Mouse (Mus musculus) brown adipose tissue, adult 24 weeks (tissue): ENCODE measurements around the gene Slc17a7. TPM values are rescaled to one million over a fixed set of nuclear protein-coding genes. Genes with fewer than 3 reads are reported as not detected.
"Not testable (repeated sequence)": the region's sequence is repeated elsewhere in the genome, so short reads cannot be mapped to it uniquely, and the experiment has no call there.

Experiments
- H3K27ac ChIP-seq: fragments of 200-500 bp; replicated peaks from 2 replicates; pipeline ENCODE4 v1.5.1; 2012; ENCODE audit warnings: low read depth, mild to moderate bottlenecking, low read length
- H3K4me1 ChIP-seq: fragments of 200-500 bp; 2 replicates; pipeline ENCODE4 v1.6.1; 2012; ENCODE audit warnings: low read length, mixed read lengths; ENCODE audit not compliant: control insufficient read depth, insufficient read depth, insufficient read length
- H3K4me3 ChIP-seq: fragments of 200-500 bp; 2 replicates; pipeline ENCODE4 v1.5.1; 2012; ENCODE audit warnings: low read depth, mild to moderate bottlenecking, low read length, moderate library complexity; ENCODE audit not compliant: insufficient read depth
- polyA plus RNA-seq: library from polyadenylated mRNA; stranded (reverse); fragments of >200 nt; gene quantifications from 2 replicates; pipeline ENCODE4 v1.2.4, GENCODE M21; 2012; ENCODE audit not compliant: missing spikeins, insufficient read depth, insufficient read length

The Slc17a7 gene
- polyA plus RNA-seq, 1 experiment = not detected

- not testable (repeated sequence) for H3K4me3 ChIP-seq, H3K27ac ChIP-seq, H3K4me1 ChIP-seq
Measured at GRCm38 (mm10) chr7:45173772-45174171, 10.0 kb downstream of the Slc17a7 start.

GRCm38 (mm10) chr7:45174567-45175280 lies 11.0 kb downstream of the Slc17a7 start:
- H3K4me1 ChIP-seq = no peaks in the 10 kb centered on the region
- H3K4me3 ChIP-seq = no peak overlapping the region
- no peak overlapping the region for H3K27ac ChIP-seq

GRCm38 (mm10) chr7:45175398-45175797 lies 11.6 kb downstream of the Slc17a7 start:
- H3K4me3 ChIP-seq = no peak overlapping the region
- no peaks in the 10 kb centered on the region for H3K4me1 ChIP-seq
- H3K27ac ChIP-seq = no peak overlapping the region

- no peak overlapping the region for H3K27ac ChIP-seq
- no peak overlapping the region for H3K4me3 ChIP-seq
- H3K4me1 ChIP-seq = no peaks in the 10 kb centered on the region
Measured at GRCm38 (mm10) chr7:45175929-45176328, 12.2 kb downstream of the Slc17a7 start.

- no peak overlapping the region for H3K27ac ChIP-seq
- H3K4me1 ChIP-seq = no peaks in the 10 kb centered on the region
- no peak overlapping the region for H3K4me3 ChIP-seq
Measured at GRCm38 (mm10) chr7:45176356-45176755, 12.6 kb downstream of the Slc17a7 start.

- Histone ChIP-seq H3K4me3 (no peak overlapping the region), H3K27ac (no peak overlapping the region), H3K4me1 (peaks cover 4% of the 10 kb centered on the region; the same call in 1 of the 2 replicates)
Measured at GRCm38 (mm10) chr7:45178550-45178949, 14.8 kb downstream of the Slc17a7 start.

GRCm38 (mm10) chr7:45179469-45179868 lies 15.7 kb downstream of the Slc17a7 start, which contains the start of gene Gfy:
Gene Gfy (minus strand): TSS chr7:45179569.
- Histone ChIP-seq H3K4me3 (no peak within 1 kb of the TSS), H3K4me1 (peaks cover 4% of the 10 kb centered on the region; the same call in 1 of the 2 replicates), H3K27ac (no peak within 1 kb of the TSS)

GRCm38 (mm10) chr7:45180896-45181477 lies 17.2 kb downstream of the Slc17a7 start, which contains the start of gene Pth2:
Gene Pth2 (plus strand): TSS chr7:45180995.
- H3K4me3 ChIP-seq = no peak within 1 kb of the TSS
- peaks cover 4% of the 10 kb centered on the region; the same call in 1 of the 2 replicates for H3K4me1 ChIP-seq

GRCm38 (mm10) chr7:45181540-45181939 lies 17.8 kb downstream of the Slc17a7 start:
- Histone ChIP-seq H3K4me3 (no peak overlapping the region), H3K4me1 (peaks cover 4% of the 10 kb centered on the region; the same call in 1 of the 2 replicates), H3K27ac (no peak overlapping the region)

More at GRCm38 (mm10) chr7:45180896-45181477, 17.2 kb downstream of the Slc17a7 start, which contains the start of gene Pth2:
- no peak within 1 kb of the TSS for H3K27ac ChIP-seq

GRCm38 (mm10) chr7:45182199-45182601 lies 18.5 kb downstream of the Slc17a7 start:
- peak overlapping the region; percentile 40 for H3K4me3 ChIP-seq
- peaks cover 4% of the 10 kb centered on the region; the same call in 1 of the 2 replicates for H3K4me1 ChIP-seq
- H3K27ac ChIP-seq = no peak overlapping the region

GRCm38 (mm10) chr7:45182606-45183005 lies 18.9 kb downstream of the Slc17a7 start:
- H3K27ac ChIP-seq = no peak overlapping the region
- peak overlapping the region; percentile 40 for H3K4me3 ChIP-seq
- peaks cover 4% of the 10 kb centered on the region; the same call in 1 of the 2 replicates for H3K4me1 ChIP-seq

- Histone ChIP-seq H3K4me3 (no peak overlapping the region), H3K27ac (no peak overlapping the region), H3K4me1 (peaks cover 4% of the 10 kb centered on the region; the same call in 1 of the 2 replicates)
Measured at GRCm38 (mm10) chr7:45183672-45184071, 19.9 kb downstream of the Slc17a7 start.

GRCm38 (mm10) chr7:45185921-45186320 lies 22.2 kb downstream of the Slc17a7 start:
- no peak overlapping the region for H3K4me3 ChIP-seq
- H3K4me1 ChIP-seq = peaks cover 4% of the 10 kb centered on the region; the same call in 1 of the 2 replicates

GRCm38 (mm10) chr7:45189600-45189999 lies 25.9 kb downstream of the Slc17a7 start:
- no peaks in the 10 kb centered on the region for H3K4me1 ChIP-seq
- no peak overlapping the region for H3K27ac ChIP-seq

More at GRCm38 (mm10) chr7:45185921-45186320, 22.2 kb downstream of the Slc17a7 start:
- H3K27ac ChIP-seq = no peak overlapping the region

GRCm38 (mm10) chr7:45190186-45190585 lies 26.4 kb downstream of the Slc17a7 start:
- no peak overlapping the region for H3K27ac ChIP-seq
- H3K4me1 ChIP-seq = no peaks in the 10 kb centered on the region
- H3K4me3 ChIP-seq = no peak overlapping the region

More at GRCm38 (mm10) chr7:45189600-45189999, 25.9 kb downstream of the Slc17a7 start:
- no peak overlapping the region for H3K4me3 ChIP-seq
